27 mouse cellular contexts compared by ENCODE assay signal in genomic region chr6:140450693-140451092, GRCm38 (mm10). TPM values are rescaled to one million over a fixed set of nuclear protein-coding genes. Genes with fewer than 3 reads are reported as not detected.
DNase-seq lines count a peak whose midpoint lies in the region; ATAC-seq lines count a peak whose summit lies in the region.
"Had no signal": no experiment of that assay in that cellular context is flagged by ENCODE, and none has a peak within 500 bp of the region (broad histone marks: within the 10 kb centered on the region; RNA-seq: fewer than 3 reads in every experiment).

No protein-coding gene starts in this region.

- no peak for ATAC-seq in heart, embryonic 12.5 days (ENCODE audit: insufficient number of reproducible peaks, low FRiP score)
- ATAC-seq: activated CD4-positive, CD25-positive, alpha-beta regulatory T cell, adult 4 months; CD4-positive, CD25-positive, alpha-beta regulatory T cell, adult 4 months; forebrain, embryonic 14.5 days; forebrain, embryonic 16.5 days; Patski had no signal

- peak; percentile 15 to 71 for DNase-seq in adrenal gland, adult (ENCODE audit: inconsistent age in 2 of 2, low spot score in 1 of 2)
- no peak for DNase-seq in adrenal gland, postnatal 25 days
- DNase-seq in adrenal gland, adult 8-10 months = peak; percentile 35
- no peak for DNase-seq in adrenal gland, adult 18-20 months (ENCODE audit: low spot score in 2 of 2)
- DNase-seq in heart, adult 11 months = peak; percentile 34
- peak; percentile 23 to 61 for DNase-seq in adrenal gland, postnatal 36 days
- DNase-seq: B cell, adult 2 months; cerebellum, adult 11 months; cerebellum, adult 18-20 months; cerebellum, adult 8-10 months; cerebellum, adult 9-11 months; cerebellum, postnatal 14 days; cerebellum, postnatal 36 days; embryo, embryonic 11 days had no signal

- no peak overlapping the region for H3K4me3 ChIP-seq in heart, embryonic 12.5 days
- H3K4me3 ChIP-seq: embryonic facial prominence, embryonic 13.5 days; embryonic facial prominence, embryonic 15.5 days; erythroblast, embryonic 14.5 days; forebrain, embryonic 10.5 days; forebrain, embryonic 12.5 days had no signal

- 66% methylated on average over 5 of the region's 5 CpGs for WGBS in heart, embryonic 12.5 days

- no peaks in the 10 kb centered on the region for H3K9me3 ChIP-seq in heart, embryonic 12.5 days (replicated peaks)
- H3K9me3 ChIP-seq: embryonic facial prominence, embryonic 13.5 days; embryonic facial prominence, embryonic 15.5 days; forebrain, embryonic 10.5 days; forebrain, embryonic 12.5 days had no signal

- no peaks in the 10 kb centered on the region for H3K27me3 ChIP-seq in heart, embryonic 12.5 days (replicated peaks)
- H3K27me3 ChIP-seq: CH12.LX; embryonic facial prominence, embryonic 13.5 days; embryonic facial prominence, embryonic 15.5 days; forebrain, embryonic 12.5 days; Patski had no signal

- H3K4me1 ChIP-seq in heart, embryonic 12.5 days (replicated peaks) = 0 out of 2 replicates have a peak, but pooled peaks cover 3% of the 10 kb centered on the region
- H3K4me1 ChIP-seq: forebrain, embryonic 10.5 days had no signal

- H3K4me2 ChIP-seq in heart, embryonic 12.5 days = no peak overlapping the region
- H3K4me2 ChIP-seq: embryonic facial prominence, embryonic 13.5 days; embryonic facial prominence, embryonic 15.5 days; forebrain, embryonic 12.5 days had no signal

- H3K9ac ChIP-seq in heart, embryonic 12.5 days = no peak overlapping the region
- H3K9ac ChIP-seq: embryonic facial prominence, embryonic 13.5 days; embryonic facial prominence, embryonic 15.5 days; forebrain, embryonic 12.5 days had no signal

- no peak overlapping the region for H3K27ac ChIP-seq in heart, embryonic 12.5 days (ENCODE audit: poor library complexity, severe bottlenecking)
- H3K27ac ChIP-seq: embryonic facial prominence, embryonic 13.5 days; embryonic facial prominence, embryonic 15.5 days; forebrain, embryonic 10.5 days; forebrain, embryonic 12.5 days had no signal

- 0 out of 2 replicates have a peak, but pooled peaks cover 2% of the 10 kb centered on the region for H3K36me3 ChIP-seq in heart, embryonic 12.5 days
- H3K36me3 ChIP-seq: G1E had no signal

RNA-seq across cellular contexts. Expression of gene Plekha5, which starts 26.8 kb away (rescaled TPM):
- 43.5 and 57.6 TPM in 2 replicates for total RNA-seq in adrenal gland, postnatal 25 days (2021)
- total RNA-seq in adrenal gland, adult 8-10 months (2022) = 10 to 100 TPM; 31.4 to 39.2 (median 34.6) TPM
- 10 to 100 TPM; 17.5 to 28.1 TPM for total RNA-seq in adrenal gland, adult 18-20 months (2021)
- polyA plus RNA-seq in heart, embryonic 12.5 days (2016; fragmentation: Nextera tagmentation; extraction: Ambion mirVana) = 21.9 and 22.3 TPM in 2 replicates
- 10 to 100 TPM; 24.0 to 43.9 TPM for total RNA-seq in adrenal gland, postnatal 36 days (2021)
- polyA plus RNA-seq: G1E had no signal

Comparison
In these comparisons a context has a peak if more than half of its experiments do, and no peak if none do; other contexts are left out.
1. DNase-seq: peak in adrenal gland, adult (2 of 2), adrenal gland, adult 8-10 months (single experiment), heart, adult 11 months (single experiment) and adrenal gland, postnatal 36 days (2 of 2); none in adrenal gland, postnatal 25 days (single experiment) and adrenal gland, adult 18-20 months (0 of 2).